Mouse (Mus musculus): ENCODE measurements around the gene Bcar1. TPM values are rescaled to one million over a fixed set of nuclear protein-coding genes. Genes with fewer than 3 reads are reported as not detected.

Gene Bcar1
- polyA plus RNA-seq (2015; fragmentation: Nextera tagmentation; extraction: Ambion mirVana), result 22.6 and 27.4 TPM in 2 replicates

DNA sequence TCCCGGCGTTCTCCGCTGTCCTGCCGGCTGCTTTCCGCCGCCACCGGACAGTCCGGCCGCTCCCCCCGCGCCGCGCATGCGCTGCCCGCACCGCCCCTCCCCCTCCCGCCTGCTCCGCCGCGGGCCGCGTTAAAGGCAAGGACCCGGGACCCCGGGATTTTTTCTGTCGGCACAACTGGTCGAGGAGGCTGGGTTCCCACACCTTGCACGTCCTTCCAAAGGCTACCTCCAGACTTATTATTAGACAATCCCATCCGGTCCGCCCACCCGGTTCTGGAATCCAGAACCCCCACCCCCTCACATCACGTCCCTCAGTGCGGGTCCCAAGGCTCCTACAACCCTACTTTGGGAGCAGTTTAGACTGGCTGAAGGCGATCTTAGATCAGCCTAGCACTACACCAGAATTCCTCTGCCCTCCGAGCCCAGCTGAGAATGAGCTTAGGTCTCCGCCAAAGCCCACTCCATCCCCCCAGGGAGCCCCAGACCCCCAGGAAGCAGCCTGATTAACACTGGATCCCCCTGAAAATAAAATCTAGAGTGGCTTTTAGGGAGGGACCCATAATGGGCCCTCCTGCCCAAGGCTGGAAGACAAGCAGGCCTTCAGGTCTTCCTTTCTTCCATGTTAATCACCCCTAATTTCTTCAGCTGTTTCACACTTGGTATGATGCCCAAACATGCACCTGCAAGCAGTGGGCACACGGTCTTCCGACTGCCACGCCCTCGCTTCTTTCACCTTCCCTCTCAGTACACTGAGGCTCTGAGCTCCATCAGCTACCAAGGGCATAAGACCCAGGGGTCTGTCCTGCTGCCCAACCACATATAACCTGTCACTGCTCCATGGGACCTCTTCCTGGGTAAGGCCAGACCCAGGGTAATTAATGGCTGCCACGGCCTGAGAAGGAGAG, at the start of gene Bcar1:
TSS of gene Bcar1 (minus strand) at position 18 of the 905 bp plus-strand sequence.
- Histone ChIP-seq H3K27ac (replicated peaks) (peak within 1 kb of the TSS; percentile 84), H3K9me3 (ENCODE audit: control insufficient read depth, low read length) (no peaks in the 10 kb centered on the region), H3K36me3 (ENCODE audit: control insufficient read depth, insufficient read depth, low read length) (no peaks in the 10 kb centered on the region), H3K27me3 (ENCODE audit: control insufficient read depth, insufficient read depth, low read length) (no peaks in the 10 kb centered on the region), H3K4me2 (replicated peaks; ENCODE audit: low read depth) (peak within 1 kb of the TSS; percentile 88), H3K4me1 (replicated peaks; ENCODE audit: control insufficient read depth, insufficient read depth) (peaks cover 20% of the 10 kb centered on the region), H3K9ac (ENCODE audit: low read length) (peak within 1 kb of the TSS; percentile 91), H3K4me3 (ENCODE audit: low read depth, low read length) (peak within 1 kb of the TSS; percentile 78)
- TF ChIP-seq EP300 (optimal IDR thresholded peaks at IDR 0.05) (no peak), CTCF (IDR thresholded peaks at IDR 0.05; ENCODE audit: low read depth) (no peak)
- peak; percentile 87 for DNase-seq (ENCODE audit: low spot score)
- 11% methylated on average over 33 of the region's 40 CpGs for WGBS
- ATAC-seq (ENCODE audit: low FRiP score, low TSS enrichment), result peak; percentile 16; the same call in 1 of the 2 replicates

DNA sequence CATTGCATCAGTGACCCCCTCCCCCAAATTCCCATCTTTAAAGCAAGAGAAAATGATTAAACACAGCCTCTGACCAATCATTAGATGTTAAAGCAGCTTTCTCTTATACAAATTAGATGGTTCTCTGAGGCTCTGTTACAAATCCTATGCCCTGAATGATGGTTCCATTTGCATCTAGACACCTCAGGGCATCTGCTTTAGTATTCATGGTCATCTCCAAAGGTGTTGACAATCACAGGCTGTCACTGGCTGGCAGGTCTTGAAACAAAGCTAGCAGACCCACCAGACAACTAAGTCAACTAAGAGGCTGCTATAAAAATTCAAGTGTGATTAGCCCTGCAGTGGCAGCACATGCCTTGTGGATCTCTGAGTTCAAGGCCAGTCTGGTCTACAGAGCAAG, 46.0 kb upstream of the Bcar1 start:
- no peak for ATAC-seq (ENCODE audit: low FRiP score, low TSS enrichment)
- Histone ChIP-seq H3K9ac (ENCODE audit: low read length) (no peak overlapping the region), H3K4me1 (replicated peaks; ENCODE audit: control insufficient read depth, insufficient read depth) (0 out of 2 replicates have a peak, but pooled peaks cover 2% of the 10 kb centered on the region), H3K27me3 (ENCODE audit: control insufficient read depth, insufficient read depth, low read length) (no peaks in the 10 kb centered on the region), H3K4me3 (ENCODE audit: low read depth, low read length) (no peak overlapping the region), H3K4me2 (replicated peaks; ENCODE audit: low read depth) (no peak overlapping the region), H3K36me3 (ENCODE audit: control insufficient read depth, insufficient read depth, low read length) (no peaks in the 10 kb centered on the region), H3K9me3 (ENCODE audit: control insufficient read depth, low read length) (no peaks in the 10 kb centered on the region), H3K27ac (replicated peaks) (no peak overlapping the region)
- DNase-seq (ENCODE audit: low spot score), result no peak
- TF ChIP-seq EP300 (optimal IDR thresholded peaks at IDR 0.05), result no peak
- no peak for TF ChIP-seq CTCF (IDR thresholded peaks at IDR 0.05; ENCODE audit: low read depth)

DNA sequence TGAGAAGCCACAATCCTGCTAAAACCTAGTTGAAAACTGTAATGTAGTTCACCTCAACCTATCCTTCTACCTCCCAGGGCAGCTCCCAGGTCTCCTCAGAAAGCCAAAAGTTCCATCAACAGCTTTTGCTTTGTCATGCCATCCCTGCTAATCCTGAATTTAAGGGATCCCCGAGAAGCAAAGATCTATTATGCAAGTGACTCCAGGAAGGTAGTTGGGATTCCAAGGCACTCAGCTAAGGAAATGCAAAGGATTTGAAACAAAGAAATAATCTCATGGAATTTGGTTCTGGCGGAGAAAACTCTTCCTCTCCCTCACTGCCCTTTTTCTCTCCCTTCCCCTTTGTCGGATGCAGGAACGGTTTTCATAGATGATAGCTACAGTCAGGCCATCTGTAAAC, 45.6 kb upstream of the Bcar1 start:
- no peak for ATAC-seq (ENCODE audit: low FRiP score, low TSS enrichment)
- Histone ChIP-seq H3K9me3 (ENCODE audit: control insufficient read depth, low read length) (no peaks in the 10 kb centered on the region), H3K4me2 (replicated peaks; ENCODE audit: low read depth) (no peak overlapping the region), H3K27ac (replicated peaks) (no peak overlapping the region), H3K4me3 (ENCODE audit: low read depth, low read length) (no peak overlapping the region), H3K36me3 (ENCODE audit: control insufficient read depth, insufficient read depth, low read length) (no peaks in the 10 kb centered on the region), H3K4me1 (replicated peaks; ENCODE audit: control insufficient read depth, insufficient read depth) (0 out of 2 replicates have a peak, but pooled peaks cover 2% of the 10 kb centered on the region), H3K9ac (ENCODE audit: low read length) (no peak overlapping the region), H3K27me3 (ENCODE audit: control insufficient read depth, insufficient read depth, low read length) (no peaks in the 10 kb centered on the region)
- DNase-seq (ENCODE audit: low spot score), result no peak
- no peak for TF ChIP-seq CTCF (IDR thresholded peaks at IDR 0.05; ENCODE audit: low read depth)
- no peak for TF ChIP-seq EP300 (optimal IDR thresholded peaks at IDR 0.05)
- 55% methylated on average over 4 of the region's 4 CpGs for WGBS

DNA sequence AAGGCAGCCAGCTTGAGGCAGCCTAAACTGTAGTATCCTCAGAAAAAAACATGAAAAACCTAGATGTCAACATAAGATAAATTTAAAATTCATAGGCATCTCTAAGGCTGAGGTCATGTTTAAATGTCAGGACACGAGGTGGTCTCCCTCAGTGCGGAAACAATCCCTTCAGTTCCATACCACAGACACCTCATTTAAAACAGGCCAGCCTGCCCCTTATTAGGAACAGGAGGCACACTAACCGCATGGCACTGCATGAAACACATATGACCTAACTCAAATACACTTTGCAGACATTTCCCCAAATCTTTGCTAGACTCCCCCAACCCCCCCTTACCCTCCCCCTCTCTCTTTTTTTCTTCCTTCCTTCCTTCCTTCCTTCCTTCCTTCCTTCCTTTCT, 44.9 kb upstream of the Bcar1 start:
- Histone ChIP-seq H3K27ac (replicated peaks) (no peak overlapping the region), H3K27me3 (ENCODE audit: control insufficient read depth, insufficient read depth, low read length) (no peaks in the 10 kb centered on the region), H3K4me1 (replicated peaks; ENCODE audit: control insufficient read depth, insufficient read depth) (0 out of 2 replicates have a peak, but pooled peaks cover 2% of the 10 kb centered on the region), H3K9me3 (ENCODE audit: control insufficient read depth, low read length) (no peaks in the 10 kb centered on the region), H3K9ac (ENCODE audit: low read length) (no peak overlapping the region), H3K4me3 (ENCODE audit: low read depth, low read length) (no peak overlapping the region), H3K36me3 (ENCODE audit: control insufficient read depth, insufficient read depth, low read length) (no peaks in the 10 kb centered on the region), H3K4me2 (replicated peaks; ENCODE audit: low read depth) (no peak overlapping the region)
- DNase-seq (ENCODE audit: low spot score) (no peak), ATAC-seq (ENCODE audit: low FRiP score, low TSS enrichment) (no peak)
- TF ChIP-seq EP300 (optimal IDR thresholded peaks at IDR 0.05) (no peak), CTCF (IDR thresholded peaks at IDR 0.05; ENCODE audit: low read depth) (no peak)
- 57% methylated on average over 3 of the region's 3 CpGs for WGBS

DNA sequence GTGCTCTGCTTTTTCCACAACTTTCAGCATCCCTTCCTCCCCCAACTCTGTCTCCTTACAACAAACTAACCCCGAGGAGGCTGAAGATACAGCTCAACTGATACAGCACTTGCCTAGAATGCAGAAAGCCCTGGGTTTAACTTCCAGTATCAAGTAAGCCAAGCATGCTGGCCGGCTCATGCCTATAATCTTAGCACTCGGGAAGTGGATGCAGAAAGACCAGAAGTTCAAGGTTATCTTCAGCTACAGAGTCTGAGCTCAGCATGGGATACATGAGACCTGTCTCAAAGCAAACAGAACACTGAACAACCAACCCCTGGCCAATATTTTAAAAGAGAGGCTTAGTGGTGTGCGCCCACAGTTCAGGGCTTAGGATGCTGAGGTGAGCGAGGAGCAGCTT, 44.5 kb upstream of the Bcar1 start:
- Histone ChIP-seq H3K4me1 (replicated peaks; ENCODE audit: control insufficient read depth, insufficient read depth) (0 out of 2 replicates have a peak, but pooled peaks cover 2% of the 10 kb centered on the region), H3K4me2 (replicated peaks; ENCODE audit: low read depth) (no peak overlapping the region), H3K27me3 (ENCODE audit: control insufficient read depth, insufficient read depth, low read length) (no peaks in the 10 kb centered on the region), H3K4me3 (ENCODE audit: low read depth, low read length) (no peak overlapping the region), H3K36me3 (ENCODE audit: control insufficient read depth, insufficient read depth, low read length) (no peaks in the 10 kb centered on the region), H3K9ac (ENCODE audit: low read length) (no peak overlapping the region), H3K9me3 (ENCODE audit: control insufficient read depth, low read length) (no peaks in the 10 kb centered on the region), H3K27ac (replicated peaks) (peak overlapping the region; percentile 63; the same call in 1 of the 2 replicates)
- no peak for DNase-seq (ENCODE audit: low spot score)
- TF ChIP-seq CTCF (IDR thresholded peaks at IDR 0.05; ENCODE audit: low read depth) (no peak), EP300 (optimal IDR thresholded peaks at IDR 0.05) (no peak)
- 69% methylated on average over 5 of the region's 5 CpGs for WGBS
- no peak for ATAC-seq (ENCODE audit: low FRiP score, low TSS enrichment)

DNA sequence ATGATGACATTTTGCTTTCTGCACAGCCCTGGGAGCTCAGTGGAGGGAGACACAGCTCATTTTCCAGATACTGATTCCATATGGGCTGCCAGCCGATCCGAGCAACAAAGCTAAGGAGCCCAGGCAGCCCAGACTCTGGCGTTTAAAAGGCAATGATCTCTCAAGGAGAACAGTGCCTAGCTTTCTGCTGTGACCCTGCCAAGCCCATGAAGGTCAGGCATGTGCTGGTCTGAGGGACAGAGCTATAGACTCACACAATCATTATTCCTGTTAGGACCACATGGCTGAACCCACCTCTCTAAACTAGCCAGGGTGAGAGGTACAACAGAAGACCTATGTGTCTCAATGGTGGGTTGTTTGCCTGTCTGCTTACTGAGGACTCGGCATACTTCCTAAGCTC, 44.1 kb upstream of the Bcar1 start:
- Histone ChIP-seq H3K27ac (replicated peaks) (peak overlapping the region; percentile 63; the same call in 1 of the 2 replicates), H3K4me2 (replicated peaks; ENCODE audit: low read depth) (0 out of 2 replicates have a peak overlapping the region, but pooled peaks have one; percentile 11), H3K4me1 (replicated peaks; ENCODE audit: control insufficient read depth, insufficient read depth) (0 out of 2 replicates have a peak, but pooled peaks cover 2% of the 10 kb centered on the region), H3K27me3 (ENCODE audit: control insufficient read depth, insufficient read depth, low read length) (no peaks in the 10 kb centered on the region), H3K9ac (ENCODE audit: low read length) (no peak overlapping the region), H3K36me3 (ENCODE audit: control insufficient read depth, insufficient read depth, low read length) (no peaks in the 10 kb centered on the region), H3K4me3 (ENCODE audit: low read depth, low read length) (no peak overlapping the region), H3K9me3 (ENCODE audit: control insufficient read depth, low read length) (no peaks in the 10 kb centered on the region)
- 44% methylated on average over 4 of the region's 4 CpGs for WGBS
- TF ChIP-seq CTCF (IDR thresholded peaks at IDR 0.05; ENCODE audit: low read depth) (no peak), EP300 (optimal IDR thresholded peaks at IDR 0.05) (no peak)
- no peak for DNase-seq (ENCODE audit: low spot score)
- ATAC-seq (ENCODE audit: low FRiP score, low TSS enrichment), result no peak

All from stomach, postnatal 0 days (tissue).